Mouse (Mus musculus) forebrain, postnatal 0 days (tissue): Measurements from ENCODE around the gene Apod. TPM values are rescaled to one million over a fixed set of nuclear protein-coding genes. Genes with fewer than 3 reads are reported as not detected.

Experiments
- ATAC-seq: fragments of 200-750 bp; cut with Nextera tagmentation; 2 replicates; pipeline ENCODE4 v1.8.0; 2017; ENCODE audit warnings: mild to moderate bottlenecking, moderate library complexity
- DNase-seq: peaks from one replicate; pipeline ENCODE4 v3.0.0-alpha.2; 2015
- H3K27ac ChIP-seq: fragments of 300-500 bp; sonication (generic); 2 replicates; pipeline ENCODE4 v1.5.1; 2014; ENCODE audit warnings: low read depth, mild to moderate bottlenecking, antibody characterized with exemption, low read length, moderate library complexity, mixed read lengths
- H3K27me3 ChIP-seq: fragments of 300-500 bp; sonication (generic); 2 replicates; pipeline ENCODE4 v1.6.1; 2014; ENCODE audit warnings: mild to moderate bottlenecking, low read length, mixed read lengths; ENCODE audit not compliant: insufficient read depth
- H3K36me3 ChIP-seq: fragments of 300-500 bp; sonication (generic); 2 replicates; pipeline ENCODE4 v1.6.1; 2014; ENCODE audit warnings: mild to moderate bottlenecking, moderate library complexity; ENCODE audit not compliant: insufficient read depth
- H3K4me1 ChIP-seq: fragments of 300-500 bp; sonication (generic); 2 replicates; pipeline ENCODE4 v1.6.1; 2014; ENCODE audit warnings: antibody characterized with exemption; ENCODE audit not compliant: insufficient read depth
- H3K4me2 ChIP-seq: fragments of 300-500 bp; sonication (generic); 2 replicates; pipeline ENCODE4 v1.6.1; 2014; ENCODE audit warnings: low read depth, mild to moderate bottlenecking, moderate library complexity
- H3K4me3 ChIP-seq: fragments of 300-500 bp; sonication (generic); 2 replicates; pipeline ENCODE4 v1.5.1; 2014; ENCODE audit warnings: low read depth, low read length, mixed read lengths
- H3K9ac ChIP-seq: fragments of 300-500 bp; sonication (generic); 2 replicates; pipeline ENCODE4 v1.6.1; 2014; ENCODE audit warnings: mild to moderate bottlenecking
- H3K9me3 ChIP-seq: fragments of 300-500 bp; sonication (generic); 2 replicates; pipeline ENCODE4 v1.6.1; 2016; ENCODE audit warnings: low read length
- CTCF ChIP-seq: sonication (generic); IDR thresholded peaks from 2 replicates; pipeline ENCODE4 v1.5.1; 2016; ENCODE audit warnings: antibody characterized with exemption, control low read depth, low read depth
- WGBS: fragments of 180-500 bp; shearing (Covaris S2); extraction: QIAGEN DNeasy Blood & Tissue Kit; methylation state at CpG from one replicate; pipeline ENCODE4 v1.1.7; 2014; 5-methylcytosine and 5-hydroxymethylcytosine counted together
- polyA plus RNA-seq: library from polyadenylated mRNA; unstranded; fragments of >200 nt; fragmentation: Nextera tagmentation; extraction: Ambion mirVana; gene quantifications from 2 replicates; pipeline ENCODE4 v1.2.1, GENCODE M21; 2015
- total RNA-seq: library from RNA; depleted of rRNA; stranded (reverse); fragments of >200 nt; gene quantifications from 2 replicates; pipeline ENCODE4 v1.2.3, GENCODE M21; 2014

The Apod gene
- total and polyA plus RNA-seq, 2 experiments from 2014 or later: 81.9 to 179 TPM

DNA sequence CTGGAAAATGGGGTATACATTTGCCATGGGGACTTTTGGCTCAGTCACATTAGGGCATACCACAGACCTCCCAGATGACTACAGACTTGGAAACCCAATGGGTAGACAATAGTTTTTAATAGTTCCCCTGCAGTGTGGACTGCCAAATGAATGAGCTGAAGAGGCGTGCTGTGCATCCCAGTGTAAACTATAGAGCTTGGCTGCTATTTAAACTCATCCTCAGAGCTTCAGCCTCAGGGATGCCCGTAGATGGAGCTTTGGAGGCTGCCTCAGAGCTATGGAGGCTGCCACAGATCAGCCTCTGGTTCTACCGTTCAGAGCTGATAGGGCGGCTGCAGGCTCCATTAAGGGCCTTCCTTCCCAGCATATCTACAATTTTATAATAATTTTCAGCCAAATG lies 686 bp upstream of the Apod start:
- no peak for ATAC-seq
- H3K9me3 ChIP-seq: no peaks in the 10 kb centered on the region
- no peaks in the 10 kb centered on the region for H3K36me3 ChIP-seq
- no peak overlapping the region for H3K4me2 ChIP-seq
- H3K4me3 ChIP-seq: no peak overlapping the region
- no peak overlapping the region; the same call in 1 of the 2 replicates for H3K27ac ChIP-seq
- no peak for DNase-seq
- no peak overlapping the region for H3K9ac ChIP-seq
- 75% methylated on average over 4 of the region's 4 CpGs for WGBS
- no peak for TF ChIP-seq CTCF
- no peaks in the 10 kb centered on the region for H3K27me3 ChIP-seq
- H3K4me1 ChIP-seq: no peaks in the 10 kb centered on the region

DNA sequence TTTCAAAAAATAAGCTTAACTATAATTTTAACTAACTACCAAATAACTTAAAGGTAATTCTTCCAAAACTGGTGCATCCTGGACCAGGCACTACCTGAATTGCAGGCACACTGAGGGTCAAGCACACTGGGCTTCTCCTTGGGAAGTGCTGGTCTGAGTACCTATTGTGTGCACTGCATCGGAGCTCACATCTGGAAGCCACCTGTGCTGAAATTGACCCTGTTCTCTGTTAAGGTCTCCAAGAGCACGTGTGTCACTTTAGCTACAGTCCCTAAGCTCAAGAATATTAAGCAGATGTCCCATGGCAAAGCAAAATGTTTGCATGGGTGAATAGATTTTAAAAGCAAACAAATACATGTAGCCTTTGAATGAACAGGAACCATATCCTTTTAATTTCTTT lies 997 bp downstream of the Apod start:
- ATAC-seq: no peak

DNA sequence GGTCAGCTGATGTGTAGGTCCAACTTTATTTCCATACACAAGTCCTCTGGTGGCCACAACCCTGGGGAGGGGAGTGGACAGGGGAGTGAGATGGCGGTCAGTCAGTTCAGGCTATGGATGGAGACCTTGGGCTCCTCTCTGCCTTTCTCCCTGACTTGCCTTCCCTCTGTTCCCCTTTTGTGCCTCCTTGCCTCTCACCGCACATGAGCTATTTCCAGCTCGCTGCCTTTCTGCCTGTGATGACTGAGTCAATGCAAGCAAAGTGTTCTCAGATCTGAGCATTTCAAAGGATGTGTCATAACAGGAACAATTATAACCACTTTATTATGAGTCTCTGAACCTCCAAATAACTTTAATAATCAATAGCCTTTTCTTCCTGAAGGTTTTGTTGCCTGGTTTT lies 2.3 kb downstream of the Apod start:
- Histone ChIP-seq H3K4me2 (no peak overlapping the region), H3K4me3 (no peak overlapping the region), H3K9me3 (no peaks in the 10 kb centered on the region), H3K9ac (no peak overlapping the region), H3K27ac (no peak overlapping the region), H3K4me1 (no peaks in the 10 kb centered on the region), H3K27me3 (no peaks in the 10 kb centered on the region), H3K36me3 (no peaks in the 10 kb centered on the region)
- peak; percentile 38; the same call in 1 of the 2 replicates for ATAC-seq
- WGBS: 54% methylated on average over 3 of the region's 3 CpGs
- no peak for TF ChIP-seq CTCF
- DNase-seq: no peak

More for the DNA sequence above, 997 bp downstream of the Apod start:
- TF ChIP-seq CTCF: no peak
- H3K9me3 ChIP-seq: no peaks in the 10 kb centered on the region
- no peak overlapping the region for H3K4me3 ChIP-seq
- H3K9ac ChIP-seq: no peak overlapping the region
- 78% methylated on average over 2 of the region's 2 CpGs for WGBS
- DNase-seq: no peak
- H3K4me1 ChIP-seq: no peaks in the 10 kb centered on the region
- no peaks in the 10 kb centered on the region for H3K36me3 ChIP-seq
- no peaks in the 10 kb centered on the region for H3K27me3 ChIP-seq
- H3K27ac ChIP-seq: no peak overlapping the region
- no peak overlapping the region for H3K4me2 ChIP-seq

DNA sequence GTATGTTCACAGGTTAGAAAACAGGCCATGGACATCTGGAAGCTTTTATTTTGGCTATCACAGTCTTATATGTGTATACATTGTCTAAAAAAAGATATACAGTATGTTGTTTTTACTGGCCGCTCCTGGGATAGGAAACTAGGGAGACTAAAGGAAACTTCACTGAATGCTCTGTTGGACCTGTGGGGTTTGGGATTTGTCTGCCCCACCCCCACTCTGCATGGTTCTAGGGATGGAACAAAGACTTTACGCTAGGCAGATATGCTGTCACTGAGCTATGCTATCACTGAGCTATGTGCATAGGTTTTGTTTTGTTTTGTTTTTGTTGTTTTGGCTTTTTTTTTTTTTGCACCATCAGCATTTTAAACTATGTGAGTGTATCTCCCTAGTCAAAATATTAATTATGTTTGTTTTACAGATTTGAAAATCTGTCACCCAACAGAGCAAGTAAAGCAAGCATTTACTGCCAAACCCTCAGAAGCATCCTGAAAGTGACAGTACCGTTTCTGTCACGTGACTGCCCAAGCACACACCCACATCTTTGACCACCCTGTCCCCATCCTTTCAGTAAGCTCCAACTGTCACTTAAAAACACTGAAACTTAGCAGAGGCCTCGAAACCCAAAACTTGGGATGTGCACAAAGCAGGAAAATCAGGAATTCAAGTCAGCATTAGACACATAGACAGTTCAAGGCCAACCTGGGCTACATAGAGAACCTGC lies 9.2 kb downstream of the Apod start:
- H3K27ac ChIP-seq: no peak overlapping the region
- H3K9me3 ChIP-seq: no peaks in the 10 kb centered on the region
- no peaks in the 10 kb centered on the region for H3K27me3 ChIP-seq
- ATAC-seq (no peak), DNase-seq (no peak)
- H3K4me1 ChIP-seq: no peaks in the 10 kb centered on the region
- H3K9ac ChIP-seq: no peak overlapping the region
- H3K36me3 ChIP-seq: no peaks in the 10 kb centered on the region
- H3K4me2 ChIP-seq: no peak overlapping the region
- WGBS: 77% methylated on average over 5 of the region's 5 CpGs
- H3K4me3 ChIP-seq: no peak overlapping the region
- TF ChIP-seq CTCF: no peak

DNA sequence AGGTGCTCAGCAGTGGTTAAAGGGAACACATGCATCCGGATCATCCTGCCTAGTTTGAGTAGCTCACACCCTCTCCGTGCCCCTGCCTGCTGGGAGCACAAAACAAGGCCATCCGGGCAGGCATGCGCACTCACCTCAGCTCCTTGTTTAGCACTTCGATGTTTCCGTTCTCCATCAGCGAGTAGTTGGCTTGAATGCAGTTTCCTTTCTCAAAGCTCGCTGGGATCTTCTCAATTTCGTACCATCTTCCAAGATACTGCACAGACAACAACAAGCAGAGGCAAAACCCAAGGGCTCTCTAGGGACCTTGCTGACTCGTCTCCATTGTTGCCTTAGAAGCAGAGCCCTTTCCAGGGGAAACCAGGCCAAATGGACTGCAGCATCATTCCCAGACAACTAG lies 11.3 kb downstream of the Apod start:
- 71% methylated on average over 10 of the region's 10 CpGs for WGBS
- Histone ChIP-seq H3K27ac (no peak overlapping the region), H3K36me3 (no peaks in the 10 kb centered on the region), H3K4me3 (no peak overlapping the region), H3K4me2 (no peak overlapping the region), H3K9ac (no peak overlapping the region), H3K4me1 (no peaks in the 10 kb centered on the region), H3K9me3 (no peaks in the 10 kb centered on the region), H3K27me3 (no peaks in the 10 kb centered on the region)
- no peak for ATAC-seq
- no peak for DNase-seq
- TF ChIP-seq CTCF: no peak

DNA sequence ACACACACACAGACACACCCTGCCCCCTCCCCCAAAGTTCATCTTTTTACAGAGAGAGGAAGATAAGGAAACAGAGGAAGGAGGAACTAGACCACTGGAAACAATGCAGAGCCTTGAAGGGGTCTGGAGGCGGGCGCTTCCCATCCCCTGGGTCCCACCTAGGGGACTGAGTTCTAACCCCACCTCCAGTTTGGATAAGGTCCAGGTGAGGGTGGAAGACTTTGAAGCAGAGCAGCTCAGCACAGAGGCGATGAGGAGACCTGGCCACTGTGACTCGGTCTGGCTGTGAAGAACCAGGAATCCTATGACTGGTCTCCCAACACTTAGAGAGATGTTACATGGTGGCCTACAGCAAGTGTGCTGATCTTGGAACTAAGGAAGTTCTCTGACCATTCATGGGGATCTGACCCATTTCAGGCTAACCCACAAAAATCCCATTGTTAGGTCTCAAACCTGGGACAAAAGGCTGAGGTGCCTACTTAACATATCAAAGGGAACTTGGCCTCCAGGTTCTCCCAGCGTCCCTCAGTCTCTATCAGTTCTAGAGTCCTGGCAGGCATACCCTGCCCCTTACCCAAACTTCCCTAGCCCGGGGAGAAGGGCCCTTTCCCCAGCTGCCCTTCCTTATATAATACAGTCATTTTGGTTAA lies 13.6 kb downstream of the Apod start:
- H3K27me3 ChIP-seq: no peaks in the 10 kb centered on the region
- no peaks in the 10 kb centered on the region for H3K36me3 ChIP-seq
- H3K9ac ChIP-seq: no peak overlapping the region
- DNase-seq: no peak
- no peak overlapping the region for H3K4me3 ChIP-seq
- H3K9me3 ChIP-seq: no peaks in the 10 kb centered on the region
- ATAC-seq: no peak
- WGBS: 71% methylated on average over 6 of the region's 6 CpGs
- TF ChIP-seq CTCF: no peak
- H3K27ac ChIP-seq: no peak overlapping the region
- H3K4me2 ChIP-seq: no peak overlapping the region
- no peaks in the 10 kb centered on the region for H3K4me1 ChIP-seq

DNA sequence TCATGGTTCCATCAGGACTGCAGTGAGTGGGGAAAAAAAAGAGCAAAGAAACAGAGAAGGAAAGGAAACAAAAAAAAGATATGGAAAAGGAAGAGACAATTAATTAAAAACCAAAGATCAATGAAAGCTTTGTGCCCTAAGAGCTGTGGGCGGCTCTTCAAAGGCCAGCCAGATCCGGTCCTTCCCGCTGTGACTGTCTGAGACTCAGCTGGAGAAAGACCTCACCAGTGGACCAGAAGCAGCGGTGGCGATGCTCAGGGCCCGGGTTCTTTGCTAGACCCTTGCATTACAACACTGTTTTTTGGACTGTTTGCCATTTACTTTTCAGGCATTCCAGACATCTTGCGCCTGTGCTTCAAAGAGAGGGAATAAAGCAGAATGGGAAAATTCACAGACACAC lies 14.1 kb downstream of the Apod start:
- Histone ChIP-seq H3K27me3 (no peaks in the 10 kb centered on the region), H3K4me2 (no peak overlapping the region), H3K27ac (no peak overlapping the region), H3K9ac (no peak overlapping the region), H3K36me3 (no peaks in the 10 kb centered on the region), H3K9me3 (no peaks in the 10 kb centered on the region), H3K4me1 (no peaks in the 10 kb centered on the region), H3K4me3 (no peak overlapping the region)
- WGBS: 27% methylated on average over 7 of the region's 7 CpGs
- DNase-seq: no peak
- no peak; the same call in 1 of the 2 replicates for ATAC-seq
- no peak for TF ChIP-seq CTCF
